ENCODE assay signal across 20 mouse cellular contexts in genomic region chr4:135780255-135780654, GRCm38 (mm10). TPM values are rescaled to one million over a fixed set of nuclear protein-coding genes. Genes with fewer than 3 reads are reported as not detected.
A peak's percentile ranks its signal among the peaks of the same experiment; 100 is the strongest.
DNase-seq lines count a peak whose midpoint lies in the region; ATAC-seq and TF ChIP-seq lines count a peak whose summit lies in the region.
"Had no signal": no experiment of that assay in that cellular context is flagged by ENCODE, and none has a peak within 500 bp of the region (broad histone marks: within the 10 kb centered on the region; RNA-seq: fewer than 3 reads in every experiment).

No protein-coding gene starts in this region.

- no peak overlapping the region for H3K4me3 ChIP-seq in hindbrain, postnatal 0 days (ENCODE audit: low read length)
- H3K4me3 ChIP-seq in hindbrain, embryonic 13.5 days = no peak overlapping the region
- H3K4me3 ChIP-seq in lung, postnatal 0 days (ENCODE audit: low read depth, low read length) = no peak overlapping the region
- no peak overlapping the region for H3K4me3 ChIP-seq in stomach, postnatal 0 days (ENCODE audit: low read depth, low read length)
- H3K4me3 ChIP-seq: forebrain, embryonic 12.5 days; hindbrain, embryonic 12.5 days had no signal

- no peaks in the 10 kb centered on the region for H3K9me3 ChIP-seq in hindbrain, postnatal 0 days (ENCODE audit: low read length)
- H3K9me3 ChIP-seq in hindbrain, embryonic 13.5 days = no peaks in the 10 kb centered on the region
- no peaks in the 10 kb centered on the region for H3K9me3 ChIP-seq in lung, postnatal 0 days (ENCODE audit: low read length)
- no peaks in the 10 kb centered on the region for H3K9me3 ChIP-seq in stomach, postnatal 0 days (ENCODE audit: control insufficient read depth, low read length)
- H3K9me3 ChIP-seq: forebrain, embryonic 12.5 days; hindbrain, embryonic 12.5 days had no signal

- H3K36me3 ChIP-seq in hindbrain, postnatal 0 days (ENCODE audit: insufficient read depth, low read length) = no peaks in the 10 kb centered on the region
- no peaks in the 10 kb centered on the region for H3K36me3 ChIP-seq in hindbrain, embryonic 13.5 days
- no peaks in the 10 kb centered on the region for H3K36me3 ChIP-seq in lung, postnatal 0 days (ENCODE audit: insufficient read depth, low read length)
- H3K36me3 ChIP-seq in stomach, postnatal 0 days (ENCODE audit: control insufficient read depth, insufficient read depth, low read length) = no peaks in the 10 kb centered on the region
- H3K36me3 ChIP-seq: forebrain, embryonic 12.5 days; hindbrain, embryonic 12.5 days had no signal

- no peak overlapping the region for H3K27ac ChIP-seq in hindbrain, postnatal 0 days
- H3K27ac ChIP-seq in hindbrain, embryonic 13.5 days = no peak overlapping the region
- no peak overlapping the region for H3K27ac ChIP-seq in lung, postnatal 0 days (ENCODE audit: low read length)
- no peak overlapping the region for H3K27ac ChIP-seq in stomach, postnatal 0 days (replicated peaks)
- H3K27ac ChIP-seq: forebrain, embryonic 12.5 days; hindbrain, embryonic 12.5 days had no signal

- DNase-seq in adrenal gland, postnatal 14 days = peak; percentile 32
- DNase-seq in adrenal gland, adult 18-20 months (ENCODE audit: low spot score in 2 of 2) = no peak
- DNase-seq in hindbrain, postnatal 0 days (ENCODE audit: low spot score) = peak; percentile 24
- no peak for DNase-seq in lung, postnatal 0 days (ENCODE audit: low spot score)
- no peak for DNase-seq in lung, postnatal 10 days
- peak; percentile 54 for DNase-seq in stomach, postnatal 0 days (ENCODE audit: low spot score)
- DNase-seq in gastrocnemius, postnatal 25 days = no peak
- DNase-seq: adrenal gland, postnatal 36 days; cerebellum, adult 11 months; right cerebral cortex, adult 18-20 months had no signal

- H3K27me3 ChIP-seq in hindbrain, postnatal 0 days (ENCODE audit: insufficient read depth, low read length) = no peaks in the 10 kb centered on the region
- H3K27me3 ChIP-seq in hindbrain, embryonic 13.5 days = no peaks in the 10 kb centered on the region
- H3K27me3 ChIP-seq in lung, postnatal 0 days (replicated peaks; ENCODE audit: insufficient read depth, low read length) = no peaks in the 10 kb centered on the region
- no peaks in the 10 kb centered on the region for H3K27me3 ChIP-seq in stomach, postnatal 0 days (ENCODE audit: control insufficient read depth, insufficient read depth, low read length)
- H3K27me3 ChIP-seq: forebrain, embryonic 12.5 days; hindbrain, embryonic 12.5 days had no signal

- H3K4me1 ChIP-seq in hindbrain, postnatal 0 days (ENCODE audit: insufficient read depth, low read length) = no peaks in the 10 kb centered on the region
- no peaks in the 10 kb centered on the region for H3K4me1 ChIP-seq in hindbrain, embryonic 13.5 days (replicated peaks)
- H3K4me1 ChIP-seq in lung, postnatal 0 days (ENCODE audit: insufficient read depth, low read depth, low read length) = no peaks in the 10 kb centered on the region
- H3K4me1 ChIP-seq in stomach, postnatal 0 days (replicated peaks; ENCODE audit: control insufficient read depth, insufficient read depth) = 0 out of 2 replicates have a peak, but pooled peaks cover 3% of the 10 kb centered on the region
- H3K4me1 ChIP-seq: forebrain, embryonic 12.5 days; hindbrain, embryonic 12.5 days had no signal

- TF ChIP-seq EP300 in lung, postnatal 0 days (IDR thresholded peaks at IDR 0.05) = no peak
- TF ChIP-seq EP300 in stomach, postnatal 0 days (optimal IDR thresholded peaks at IDR 0.05) = no peak

- no peak overlapping the region for H3K9ac ChIP-seq in hindbrain, postnatal 0 days (replicated peaks; ENCODE audit: low read length)
- no peak overlapping the region for H3K9ac ChIP-seq in hindbrain, embryonic 13.5 days
- no peak overlapping the region for H3K9ac ChIP-seq in lung, postnatal 0 days (replicated peaks; ENCODE audit: low read depth)
- H3K9ac ChIP-seq in stomach, postnatal 0 days (ENCODE audit: low read length) = no peak overlapping the region
- H3K9ac ChIP-seq: forebrain, embryonic 12.5 days; hindbrain, embryonic 12.5 days had no signal

- no peak for TF ChIP-seq CTCF in hindbrain, postnatal 0 days (IDR thresholded peaks at IDR 0.05; ENCODE audit: low read depth)
- TF ChIP-seq CTCF in lung, postnatal 0 days (IDR thresholded peaks at IDR 0.05) = no peak
- no peak for TF ChIP-seq CTCF in stomach, postnatal 0 days (IDR thresholded peaks at IDR 0.05; ENCODE audit: low read depth)

- no peak overlapping the region for H3K4me2 ChIP-seq in hindbrain, postnatal 0 days (ENCODE audit: low read depth, low read length)
- H3K4me2 ChIP-seq in hindbrain, embryonic 13.5 days = no peak overlapping the region
- H3K4me2 ChIP-seq in lung, postnatal 0 days (replicated peaks; ENCODE audit: low read depth, low read length) = no peak overlapping the region
- H3K4me2 ChIP-seq in stomach, postnatal 0 days (replicated peaks; ENCODE audit: low read depth) = no peak overlapping the region
- H3K4me2 ChIP-seq: forebrain, embryonic 12.5 days; hindbrain, embryonic 12.5 days; liver, embryonic 11.5 days had no signal

- 76% methylated on average over 3 of the region's 3 CpGs for WGBS in hindbrain, postnatal 0 days
- 79% methylated on average over 3 of the region's 3 CpGs for WGBS in hindbrain, embryonic 13.5 days
- WGBS in lung, postnatal 0 days = 64% methylated on average over 3 of the region's 3 CpGs
- WGBS in stomach, postnatal 0 days = 56% methylated on average over 3 of the region's 3 CpGs

- peak; percentile 76 for ATAC-seq in hindbrain, postnatal 0 days
- no peak for ATAC-seq in hindbrain, embryonic 13.5 days (ENCODE audit: low FRiP score)
- peak; percentile 50 for ATAC-seq in lung, postnatal 0 days
- peak; percentile 81 for ATAC-seq in stomach, postnatal 0 days (ENCODE audit: low FRiP score, low TSS enrichment)

RNA-seq across cellular contexts. Expression of gene Myom3, which starts 20.7 kb away (rescaled TPM):
- 0.59 and 0.75 TPM in 2 replicates for total RNA-seq in adrenal gland, postnatal 14 days (2021)
- 1 to 10 TPM in 1 of 2 experiments, under 1 TPM in 1; 0.20 to 1.1 TPM for total RNA-seq in adrenal gland, adult 18-20 months (2021)
- total RNA-seq in hindbrain, postnatal 0 days (2014; rRNA removed) = 0.58 and 2.0 TPM in 2 replicates
- polyA plus RNA-seq in hindbrain, postnatal 0 days (2015; fragmentation: Nextera tagmentation; extraction: Ambion mirVana) = 1.4 and 1.6 TPM in 2 replicates
- polyA plus RNA-seq in hindbrain, embryonic 13.5 days (2015; fragmentation: Nextera tagmentation; extraction: Ambion mirVana) = 0.12 and 0.13 TPM in 2 replicates
- polyA plus RNA-seq in lung, postnatal 0 days (2015; fragmentation: Nextera tagmentation; extraction: Ambion mirVana) = 3.0 and 3.3 TPM in 2 replicates
- 0.46 and 0.59 TPM in 2 replicates for polyA plus RNA-seq in stomach, postnatal 0 days (2015; fragmentation: Nextera tagmentation; extraction: Ambion mirVana)
- 10 to 100 TPM; 58.1 to 76.7 TPM for total RNA-seq in gastrocnemius, postnatal 25 days (2021)

RNA-seq across cellular contexts. Expression of gene Il22ra1, which starts 52.3 kb away (rescaled TPM):
- 0.67 and 0.75 TPM in 2 replicates for total RNA-seq in adrenal gland, postnatal 14 days (2021)
- under 1 TPM; 0.10 to 0.36 TPM for total RNA-seq in adrenal gland, adult 18-20 months (2021)
- total RNA-seq in hindbrain, postnatal 0 days (2014; rRNA removed) = 0.84 TPM in 1 of 2 replicates, not detected in the other
- polyA plus RNA-seq in hindbrain, postnatal 0 days (2015; fragmentation: Nextera tagmentation; extraction: Ambion mirVana) = not detected in 2 replicates
- polyA plus RNA-seq in hindbrain, embryonic 13.5 days (2015; fragmentation: Nextera tagmentation; extraction: Ambion mirVana) = not detected in 2 replicates
- not detected in 2 replicates for polyA plus RNA-seq in lung, postnatal 0 days (2015; fragmentation: Nextera tagmentation; extraction: Ambion mirVana)
- 0.56 and 0.63 TPM in 2 replicates for polyA plus RNA-seq in stomach, postnatal 0 days (2015; fragmentation: Nextera tagmentation; extraction: Ambion mirVana)
- total RNA-seq in gastrocnemius, postnatal 25 days (2021) = under 1 TPM in 1 of 2 experiments, not detected in 1; 0.11 TPM
- total RNA-seq: gastrocnemius, adult 8-10 months; layer of hippocampus, adult 18-20 months had no signal
- polyA plus RNA-seq: cortical plate, adult 2 months; forebrain, embryonic 12.5 days; hindbrain, embryonic 12.5 days; midbrain, postnatal 0 days; neural tube, embryonic 14.5 days; thymus, postnatal 0 days had no signal

Comparison
In these comparisons a context has a peak if more than half of its experiments do, and no peak if none do; other contexts are left out.
1. DNase-seq: peak in adrenal gland, postnatal 14 days (single experiment), hindbrain, postnatal 0 days (single experiment) and stomach, postnatal 0 days (single experiment); none in adrenal gland, adult 18-20 months (0 of 2), lung, postnatal 0 days (single experiment), lung, postnatal 10 days (single experiment) and gastrocnemius, postnatal 25 days (single experiment).
2. RNA of gene Myom3, which starts 20.7 kb away (total RNA-seq): 58.1 to 76.7 TPM in gastrocnemius, postnatal 25 days; 0.20 to 1.1 TPM in adrenal gland, adult 18-20 months, 0.59 to 0.75 TPM in adrenal gland, postnatal 14 days and 0.58 to 2.0 TPM in hindbrain, postnatal 0 days; every median in the first group is over 10 times any median in the second.